Mouse (Mus musculus) testis, adult 2 months (tissue): ENCODE measurements around the gene Inava.

Experiments used
- CTCF ChIP-seq: fragments of 200-500 bp; IDR thresholded peaks from 2 replicates; pipeline ENCODE4 v1.5.1; 2012; ENCODE audit warnings: low read depth, mild to moderate bottlenecking, inconsistent platforms, low read length, moderate library complexity; ENCODE audit not compliant: control insufficient read depth, insufficient read depth, insufficient replicate concordance
- POLR2A ChIP-seq: fragments of 200-500 bp; IDR thresholded peaks from 2 replicates; pipeline ENCODE4 v1.6.1; 2012; ENCODE audit warnings: low read depth, mild to moderate bottlenecking, inconsistent platforms, low read length, moderate library complexity; ENCODE audit not compliant: control insufficient read depth

DNA sequence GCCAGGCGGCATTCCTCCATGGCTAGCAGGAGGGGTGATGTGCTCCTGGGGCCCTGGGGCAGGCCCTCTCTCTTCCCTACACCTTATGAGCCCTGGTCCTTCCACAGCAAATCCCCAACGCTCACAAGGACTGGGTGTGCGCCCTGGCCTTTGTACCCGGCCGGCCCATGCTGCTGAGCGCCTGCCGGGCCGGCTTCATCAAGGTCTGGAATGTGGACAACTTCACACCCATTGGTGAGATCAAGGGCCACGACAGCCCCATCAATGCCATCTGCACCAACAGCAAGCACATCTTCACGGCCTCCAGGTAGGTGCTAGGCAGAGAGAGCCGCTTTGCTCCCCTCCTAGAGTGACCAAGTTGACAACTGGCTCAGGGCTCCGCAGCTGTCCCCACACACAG, 61.4 kb downstream of the Inava start:
- TF ChIP-seq CTCF, result no peak
- no peak for TF ChIP-seq POLR2A
